Mouse (Mus musculus) urinary bladder, adult 18-20 months (tissue): Measurements from ENCODE around the gene Klk14.
"Not testable (repeated sequence)": the region's sequence is repeated elsewhere in the genome, so short reads cannot be mapped to it uniquely, and the experiment has no call there.

Experiments
- DNase-seq, 2 experiments: peaks; one replicate each; pipeline ENCODE4 v3.0.0; 2022; ENCODE audit warnings: low spot score in 2 of 2, mixed read lengths in 2 of 2

Gene Klk14

GRCm38 (mm10) chr7:43690118-43690517 lies at the start of gene Klk14:
TSS of gene Klk14 (plus strand) at chr7:43690418.
- no peak for DNase-seq

DNA sequence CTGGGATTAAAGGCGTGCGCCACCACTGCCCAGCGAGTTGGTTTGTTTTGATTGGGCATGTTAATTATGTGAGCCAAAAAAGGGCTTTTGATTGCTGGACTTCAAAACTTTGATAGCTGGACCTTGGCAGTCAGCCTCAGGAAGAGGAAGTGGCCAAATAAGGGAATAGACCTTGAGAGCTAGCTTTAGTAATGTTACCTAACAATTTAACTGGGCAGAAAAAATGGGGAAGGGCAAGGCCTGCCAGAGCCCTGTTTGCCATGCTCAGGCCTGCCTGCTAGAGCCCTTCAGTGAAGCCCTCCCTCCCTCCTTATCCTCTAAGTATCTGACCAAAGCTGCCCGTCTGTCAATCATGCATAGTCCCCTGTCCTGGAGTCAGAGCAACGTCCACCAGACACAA lies 47.6 kb upstream of the Klk14 start:
- no peak for DNase-seq

- DNase-seq = no peak
Measured at GRCm38 (mm10) chr7:43643046-43643652, 47.1 kb upstream of the Klk14 start.

DNA sequence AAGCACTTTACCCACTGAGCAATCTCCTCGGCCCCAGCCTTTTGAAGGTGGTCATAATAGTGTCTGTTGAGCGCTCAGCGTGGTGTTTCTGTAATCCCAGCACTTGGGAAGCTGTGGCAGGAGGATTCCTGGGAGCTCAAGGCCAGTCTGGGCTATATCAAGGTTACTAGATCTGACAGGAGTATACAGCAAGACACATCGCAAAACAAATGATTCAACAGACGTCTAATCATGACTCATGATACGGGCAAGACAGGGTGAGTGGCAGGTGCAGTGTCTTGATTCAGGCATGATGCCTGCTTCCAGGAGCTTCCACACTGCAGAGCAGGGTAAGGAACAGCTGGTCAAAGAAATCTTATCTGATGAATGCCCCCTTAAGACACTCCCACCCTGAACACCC lies 37.5 kb upstream of the Klk14 start:
- no peak for DNase-seq

GRCm38 (mm10) chr7:43654519-43654918 lies 35.7 kb upstream of the Klk14 start:
- no peak for DNase-seq

DNA sequence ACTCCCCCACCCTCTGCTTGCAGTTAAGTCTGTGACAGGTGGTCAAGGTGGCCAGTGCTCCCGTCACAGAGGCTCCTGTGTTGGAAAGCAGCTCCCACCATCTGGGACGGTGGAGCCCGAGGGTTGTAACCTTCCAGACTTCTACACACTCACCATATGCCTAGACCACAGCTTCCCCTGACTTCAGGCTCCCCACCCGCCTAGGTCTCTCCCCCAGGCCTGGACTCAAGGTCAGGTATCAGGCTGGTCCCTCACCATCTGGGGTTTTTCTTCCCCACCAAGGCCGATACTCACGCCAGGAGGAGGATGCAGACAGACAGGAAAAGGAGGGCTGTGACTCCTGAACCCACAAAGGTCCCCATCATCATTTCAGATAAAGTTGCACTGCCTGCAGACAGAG lies 34.0 kb upstream of the Klk14 start:
- no peak for DNase-seq

GRCm38 (mm10) chr7:43660002-43660401 lies 30.2 kb upstream of the Klk14 start, which contains the start of gene Siglece:
TSS of gene Siglece (minus strand) at chr7:43660161.
- no peak for DNase-seq

DNA sequence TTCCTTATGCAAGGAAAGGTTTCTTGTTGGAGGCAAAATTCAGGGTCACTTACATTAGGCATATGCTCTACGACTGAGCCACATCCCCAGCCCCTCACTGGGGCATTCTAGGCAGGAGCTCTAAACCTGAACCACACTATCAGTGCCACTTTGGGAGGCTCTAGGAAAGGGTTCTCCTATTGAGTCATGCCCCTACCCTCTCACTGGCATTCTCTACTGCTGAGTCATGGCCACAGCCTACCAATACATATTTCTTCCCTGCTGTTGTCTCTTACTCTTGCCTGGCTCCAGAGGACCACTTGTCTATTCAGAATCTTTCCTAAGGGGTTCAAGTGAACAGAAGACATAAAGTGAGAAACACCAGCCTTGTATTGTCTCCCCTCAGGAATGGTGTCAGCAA lies 27.4 kb upstream of the Klk14 start:
- no peak for DNase-seq

- not testable (repeated sequence) for DNase-seq
Measured at GRCm38 (mm10) chr7:43667221-43667620, 23.0 kb upstream of the Klk14 start.

- no peak for DNase-seq
Measured at GRCm38 (mm10) chr7:43668582-43668981, 21.6 kb upstream of the Klk14 start.

DNA sequence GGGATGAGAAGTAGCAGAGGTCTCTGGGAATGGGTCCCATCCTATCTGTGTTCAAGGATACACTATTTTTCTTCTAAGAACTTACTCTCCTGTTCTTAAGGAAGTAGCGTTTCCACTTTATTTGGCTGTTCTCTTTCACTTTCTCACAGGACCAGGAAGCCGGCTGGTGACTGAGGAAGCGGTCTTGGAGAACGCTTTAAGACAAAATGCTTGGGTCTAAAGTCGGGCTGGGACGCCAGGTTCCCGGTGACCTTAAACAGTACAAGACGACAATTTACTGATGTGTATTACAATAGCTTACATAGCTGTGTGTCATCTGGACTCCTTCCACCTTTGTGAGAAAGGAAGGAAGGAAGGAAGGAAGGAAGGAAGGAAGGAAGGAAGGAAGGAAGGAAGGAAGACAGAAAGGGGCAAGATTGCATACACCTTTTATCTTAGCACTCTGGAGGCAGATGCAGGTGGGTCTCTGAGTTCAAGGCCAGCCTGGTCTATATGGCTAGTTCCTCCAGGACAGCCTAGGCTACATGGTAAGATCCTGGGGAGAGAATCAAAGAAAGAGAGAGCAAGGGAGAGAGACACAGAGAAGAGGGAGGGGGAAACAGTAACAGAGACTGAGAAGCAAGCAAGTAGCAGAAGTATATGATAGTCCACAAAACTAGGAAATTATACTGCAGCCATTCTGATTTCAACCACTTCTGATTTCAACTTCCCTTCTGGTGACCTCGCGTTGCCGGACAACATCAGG lies 19.0 kb upstream of the Klk14 start:
- DNase-seq = no peak

DNA sequence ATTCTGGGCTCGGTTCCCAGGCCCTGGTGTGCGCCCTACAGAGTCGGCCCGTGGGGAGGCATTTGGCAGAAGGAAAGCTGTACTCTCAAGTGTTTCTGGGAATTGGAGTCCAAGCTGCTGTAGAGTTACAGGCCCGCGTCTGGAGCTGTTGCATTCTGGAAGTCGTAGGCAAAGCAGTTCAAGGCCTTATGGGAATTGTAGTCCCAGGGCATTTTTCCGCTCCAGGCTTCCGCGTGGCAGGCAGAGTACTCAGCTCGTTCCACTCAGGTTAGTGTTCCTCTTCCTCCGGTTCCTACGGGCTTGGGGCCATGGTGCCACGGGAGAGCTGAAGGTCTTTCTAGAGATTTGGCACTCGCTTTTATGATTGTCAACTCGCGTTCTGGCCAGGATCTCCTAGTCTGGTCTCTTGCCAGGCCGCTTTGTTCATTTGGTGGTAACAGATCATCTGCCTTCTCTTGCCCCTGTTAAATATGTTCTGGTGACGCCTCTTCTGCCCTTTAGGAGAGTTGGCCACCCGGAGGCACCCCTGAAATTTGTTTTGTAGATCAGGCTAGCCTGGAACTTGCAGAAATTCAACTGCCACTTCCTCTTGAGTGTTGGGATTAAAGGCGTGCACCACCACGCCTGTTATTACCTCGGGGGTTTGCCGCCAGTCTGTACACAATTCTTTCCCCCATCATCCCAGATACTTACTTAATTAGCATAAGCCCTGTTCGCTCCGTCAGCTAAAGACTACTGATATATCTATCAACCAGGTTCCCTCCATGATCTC lies 18.2 kb upstream of the Klk14 start, which contains the start of gene Ctu1:
Gene Ctu1, plus strand, starts transcription at position 208 of the 772 bp plus-strand sequence.
- DNase-seq = peak; percentile 66 to 90

- peak; percentile 34 to 60 for DNase-seq
Measured at GRCm38 (mm10) chr7:43672581-43673260, 17.5 kb upstream of the Klk14 start.

DNA sequence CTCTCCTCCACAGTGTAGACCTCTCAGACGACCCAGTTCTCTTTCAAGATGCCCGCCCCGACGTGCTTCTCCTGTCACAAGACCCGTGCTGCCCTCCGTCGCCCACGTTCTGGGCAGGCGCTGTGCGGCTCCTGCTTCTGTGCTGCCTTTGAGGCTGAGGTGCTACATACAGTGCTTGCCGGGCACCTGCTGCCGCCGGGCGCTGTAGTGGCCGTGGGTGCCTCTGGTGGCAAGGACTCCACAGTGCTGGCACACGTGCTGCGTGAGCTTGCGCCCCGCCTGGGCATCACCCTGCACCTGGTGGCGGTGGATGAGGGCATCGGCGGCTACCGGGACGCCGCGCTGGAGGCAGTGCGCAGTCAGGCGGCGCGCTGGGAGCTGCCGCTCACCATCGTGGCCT lies 15.1 kb upstream of the Klk14 start:
- DNase-seq = no peak

GRCm38 (mm10) chr7:43678517-43678916 lies 11.7 kb upstream of the Klk14 start:
- peak in 1 of 2 experiments; percentile 35 for DNase-seq

GRCm38 (mm10) chr7:43680960-43681359 lies 9.3 kb upstream of the Klk14 start:
- peak in 1 of 2 experiments; percentile 29 for DNase-seq

- not testable (repeated sequence) for DNase-seq
Measured at GRCm38 (mm10) chr7:43682511-43682910, 7.7 kb upstream of the Klk14 start.

DNA sequence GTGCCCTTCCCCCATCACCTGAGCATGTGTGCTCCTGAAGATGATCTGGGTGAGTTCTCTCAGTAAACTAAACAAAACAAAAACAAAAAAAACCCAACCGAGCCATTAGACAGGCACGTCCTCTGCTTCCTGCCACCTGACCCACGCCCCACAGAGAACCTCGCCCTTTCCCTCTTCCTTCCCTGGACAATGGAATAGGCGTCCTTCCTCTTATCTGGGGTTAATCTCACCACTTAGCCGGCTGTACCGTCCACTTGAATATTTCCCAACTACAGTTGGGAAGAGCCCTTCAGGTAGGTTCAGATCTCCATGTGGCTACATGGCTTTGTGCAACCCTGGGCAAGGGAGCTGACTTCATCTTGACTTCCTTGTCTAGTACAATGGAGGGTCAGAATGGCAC lies 5.1 kb upstream of the Klk14 start:
- no peak for DNase-seq

- DNase-seq = no peak
Measured at GRCm38 (mm10) chr7:43710031-43710430, 19.8 kb downstream of the Klk14 start.

- DNase-seq = no peak
Measured at GRCm38 (mm10) chr7:43712267-43712666, 22.0 kb downstream of the Klk14 start, which contains the start of gene Klk13. TSS of gene Klk13 (plus strand) at chr7:43712567.

- DNase-seq = no peak
Measured at GRCm38 (mm10) chr7:43712917-43713316, 22.7 kb downstream of the Klk14 start.
